Comparison of ENCODE assay signal across 1 mouse cellular context in genomic region chr8:116989842-116990241, GRCm38 (mm10).
TF ChIP-seq lines count a peak whose summit lies in the region.

No protein-coding gene starts in this region.

TF ChIP-seq in CH12.LX, 34 proteins besides CTCF, POLR2A, EP300 and RAD21:
- TF ChIP-seq TCF12 (IDR thresholded peaks at IDR 0.05; ENCODE audit: low read depth, low read length) (no peak), MEF2A (IDR thresholded peaks at IDR 0.05; ENCODE audit: borderline replicate concordance, low read depth, low read length) (no peak), MYC (IDR thresholded peaks at IDR 0.05; ENCODE audit: low read depth, low read length) (no peak), KAT2A (IDR thresholded peaks at IDR 0.05; ENCODE audit: insufficient replicate concordance, low read length) (no peak), ETS1 (conservative IDR thresholded peaks at IDR 0.05; ENCODE audit: low read depth, low read length) (no peak)
TF ChIP-seq in CH12.LX: peak in this region for 0.
